Mouse (Mus musculus): Measurements from ENCODE around the gene Klf1. TPM values are rescaled to one million over a fixed set of nuclear protein-coding genes. Genes with fewer than 3 reads are reported as not detected.

The Klf1 gene
- total RNA-seq, 1 experiment: 0.31 TPM

- DNase-seq (ENCODE audit: low read depth, low spot score): no peak
- Histone ChIP-seq H3K27ac (ENCODE audit: insufficient read depth, low read depth, low read length, poor library complexity, severe bottlenecking) (no peak overlapping the region), H3K36me3 (ENCODE audit: control insufficient read depth, insufficient read depth, low read length, poor library complexity, severe bottlenecking) (peaks cover 17% of the 10 kb centered on the region; the same call in 1 of the 2 replicates), H3K4me1 (ENCODE audit: control insufficient read depth in 2 of 2, insufficient read depth in 2 of 2, low read length in 2 of 2, poor library complexity in 1 of 2) (no peaks in the 10 kb centered on the region; a peak in 1 of 4 replicates), H3K9me3 (ENCODE audit: control insufficient read depth, insufficient read depth, low read depth, low read length) (no peaks in the 10 kb centered on the region), H3K9ac (ENCODE audit: insufficient read depth, low read depth, low read length, poor library complexity, severe bottlenecking) (peak overlapping the region; percentile 77), H3K4me3 (ENCODE audit: insufficient read depth in 1 of 2, low read depth in 1 of 2, low read length in 2 of 2, poor library complexity in 1 of 2, severe bottlenecking in 1 of 2) (peak overlapping the region; percentile 72 to 88)
- TF ChIP-seq CHD2 (IDR thresholded peaks at IDR 0.05; ENCODE audit: low read depth, low read length): no peak
- no peak for TF ChIP-seq MAFK (IDR thresholded peaks at IDR 0.05; ENCODE audit: insufficient read depth, low read depth, low read length)
- no peak for TF ChIP-seq ZC3H11A (IDR thresholded peaks at IDR 0.05; ENCODE audit: borderline replicate concordance, low read depth, low read length)
- no peak for TF ChIP-seq HCFC1 (IDR thresholded peaks at IDR 0.05; ENCODE audit: borderline replicate concordance, insufficient read depth, low read length)
- TF ChIP-seq ZNF384 (IDR thresholded peaks at IDR 0.05; ENCODE audit: low read depth, low read length): no peak
- in situ Hi-C loops (cut with MboI; ENCODE audit: low sequenced_read_pairs in 2 of 2, unreplicated experiment in 2 of 2): no loop called here
Observed at GRCm38 (mm10) chr8:84892993-84893708, 8.6 kb upstream of the Klf1 start.

DNA sequence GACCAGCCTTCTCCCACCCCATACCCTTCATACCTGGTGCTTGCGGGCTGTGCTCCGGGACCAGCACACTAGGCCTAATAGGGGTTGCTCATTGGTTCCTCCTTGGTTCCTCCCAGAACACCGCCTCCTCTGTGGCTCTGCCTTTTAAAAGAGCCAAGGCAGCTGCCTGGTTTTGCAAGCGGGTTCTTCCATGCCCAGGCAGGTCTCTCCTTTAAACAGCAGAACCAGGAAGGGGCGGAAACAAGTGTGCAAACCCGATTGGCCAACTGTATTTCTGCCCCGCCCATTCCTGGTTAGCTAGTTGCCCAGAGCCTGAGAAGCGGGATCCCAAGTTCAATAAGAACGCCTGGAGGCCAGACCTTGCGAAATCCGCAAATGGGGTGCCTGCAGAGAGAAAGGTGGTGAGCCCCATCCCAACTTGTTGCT is 8.0 kb upstream of the Klf1 start, which contains the start of gene Gcdh:
Gcdh (minus strand) TSS at position 213 of the 426 bp plus-strand sequence.
- in situ Hi-C loops (cut with MboI; ENCODE audit: low sequenced_read_pairs in 2 of 2, unreplicated experiment in 2 of 2): no loop called here
- H3K4me1 ChIP-seq (ENCODE audit: control insufficient read depth in 2 of 2, insufficient read depth in 2 of 2, low read length in 2 of 2, poor library complexity in 1 of 2): no peaks in the 10 kb centered on the region; a peak in 1 of 4 replicates
- H3K9ac ChIP-seq (ENCODE audit: insufficient read depth, low read depth, low read length, poor library complexity, severe bottlenecking): peak within 1 kb of the TSS; percentile 77
- H3K9me3 ChIP-seq (ENCODE audit: control insufficient read depth, insufficient read depth, low read depth, low read length): no peaks in the 10 kb centered on the region
- TF ChIP-seq ZNF384 (IDR thresholded peaks at IDR 0.05; ENCODE audit: low read depth, low read length) (no peak), ZC3H11A (IDR thresholded peaks at IDR 0.05; ENCODE audit: borderline replicate concordance, low read depth, low read length) (no peak), HCFC1 (IDR thresholded peaks at IDR 0.05; ENCODE audit: borderline replicate concordance, insufficient read depth, low read length) (no peak), CHD2 (IDR thresholded peaks at IDR 0.05; ENCODE audit: low read depth, low read length) (no peak), MAFK (IDR thresholded peaks at IDR 0.05; ENCODE audit: insufficient read depth, low read depth, low read length) (no peak)
- peaks cover 11% of the 10 kb centered on the region; the same call in 1 of the 2 replicates for H3K36me3 ChIP-seq (ENCODE audit: control insufficient read depth, insufficient read depth, low read length, poor library complexity, severe bottlenecking)
- DNase-seq (ENCODE audit: low read depth, low spot score): peak; percentile 95
- peak within 1 kb of the TSS; percentile 72 to 88 for H3K4me3 ChIP-seq (ENCODE audit: insufficient read depth in 1 of 2, low read depth in 1 of 2, low read length in 2 of 2, poor library complexity in 1 of 2, severe bottlenecking in 1 of 2)
- no peak within 1 kb of the TSS for H3K27ac ChIP-seq (ENCODE audit: insufficient read depth, low read depth, low read length, poor library complexity, severe bottlenecking)

DNA sequence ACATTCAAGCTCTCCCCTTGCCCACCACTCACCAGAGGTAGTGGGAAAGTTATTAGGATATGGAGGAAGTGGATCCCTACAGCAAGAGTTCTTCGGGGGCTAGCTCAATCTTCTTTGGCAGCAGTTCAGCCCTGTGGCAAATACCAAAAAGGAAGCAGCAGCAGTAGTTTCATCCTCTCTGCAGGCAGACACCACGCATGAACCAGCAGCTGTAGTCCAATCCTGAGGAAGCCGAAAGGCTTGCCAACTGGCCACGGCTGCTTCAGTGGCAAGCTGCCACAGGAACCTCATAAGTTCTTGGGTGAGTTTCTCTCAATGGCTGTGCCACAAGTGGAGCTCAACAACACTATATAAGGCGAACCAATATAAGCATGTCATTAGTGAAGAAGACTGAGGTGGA is 5.8 kb upstream of the Klf1 start:
- Histone ChIP-seq H3K4me3 (ENCODE audit: insufficient read depth in 1 of 2, low read depth in 1 of 2, low read length in 2 of 2, poor library complexity in 1 of 2, severe bottlenecking in 1 of 2) (no peak overlapping the region), H3K9me3 (ENCODE audit: control insufficient read depth, insufficient read depth, low read depth, low read length) (no peaks in the 10 kb centered on the region), H3K4me1 (ENCODE audit: control insufficient read depth in 2 of 2, insufficient read depth in 2 of 2, low read length in 2 of 2, poor library complexity in 1 of 2) (no peaks in the 10 kb centered on the region; a peak in 1 of 4 replicates), H3K9ac (ENCODE audit: insufficient read depth, low read depth, low read length, poor library complexity, severe bottlenecking) (no peak overlapping the region), H3K27ac (ENCODE audit: insufficient read depth, low read depth, low read length, poor library complexity, severe bottlenecking) (no peak overlapping the region), H3K36me3 (ENCODE audit: control insufficient read depth, insufficient read depth, low read length, poor library complexity, severe bottlenecking) (peaks cover 3% of the 10 kb centered on the region; the same call in 1 of the 2 replicates)
- in situ Hi-C loops (cut with MboI; ENCODE audit: low sequenced_read_pairs in 2 of 2, unreplicated experiment in 2 of 2): no loop called here
- no peak for TF ChIP-seq MAFK (IDR thresholded peaks at IDR 0.05; ENCODE audit: insufficient read depth, low read depth, low read length)
- no peak for TF ChIP-seq HCFC1 (IDR thresholded peaks at IDR 0.05; ENCODE audit: borderline replicate concordance, insufficient read depth, low read length)
- TF ChIP-seq ZC3H11A (IDR thresholded peaks at IDR 0.05; ENCODE audit: borderline replicate concordance, low read depth, low read length): no peak
- no peak for TF ChIP-seq CHD2 (IDR thresholded peaks at IDR 0.05; ENCODE audit: low read depth, low read length)
- no peak for TF ChIP-seq ZNF384 (IDR thresholded peaks at IDR 0.05; ENCODE audit: low read depth, low read length)
- no peak for DNase-seq (ENCODE audit: low read depth, low spot score)

GRCm38 (mm10) chr8:84901071-84901470 is 657 bp upstream of the Klf1 start:
- DNase-seq (ENCODE audit: low read depth, low spot score): no peak
- no peaks in the 10 kb centered on the region; the same call in 1 of the 2 replicates for H3K36me3 ChIP-seq (ENCODE audit: control insufficient read depth, insufficient read depth, low read length, poor library complexity, severe bottlenecking)
- H3K9ac ChIP-seq (ENCODE audit: insufficient read depth, low read depth, low read length, poor library complexity, severe bottlenecking): no peak overlapping the region
- no peak overlapping the region for H3K27ac ChIP-seq (ENCODE audit: insufficient read depth, low read depth, low read length, poor library complexity, severe bottlenecking)
- in situ Hi-C loops (cut with MboI; ENCODE audit: low sequenced_read_pairs in 2 of 2, unreplicated experiment in 2 of 2): no loop called here
- no peaks in the 10 kb centered on the region for H3K9me3 ChIP-seq (ENCODE audit: control insufficient read depth, insufficient read depth, low read depth, low read length)
- peaks cover 0 to 6% of the 10 kb centered on the region in 2 experiments; a peak in 1 of 4 replicates for H3K4me1 ChIP-seq (ENCODE audit: control insufficient read depth in 2 of 2, insufficient read depth in 2 of 2, low read length in 2 of 2, poor library complexity in 1 of 2)
- no peak for TF ChIP-seq MAFK (IDR thresholded peaks at IDR 0.05; ENCODE audit: insufficient read depth, low read depth, low read length)
- no peak for TF ChIP-seq ZC3H11A (IDR thresholded peaks at IDR 0.05; ENCODE audit: borderline replicate concordance, low read depth, low read length)
- H3K4me3 ChIP-seq (ENCODE audit: insufficient read depth in 1 of 2, low read depth in 1 of 2, low read length in 2 of 2, poor library complexity in 1 of 2, severe bottlenecking in 1 of 2): no peak overlapping the region

All from ES-E14 (cell line).